Mouse (Mus musculus) duodenum, adult 2 months (tissue): ENCODE data around the gene Slc2a8. TPM values are rescaled to one million over a fixed set of nuclear protein-coding genes. Genes with fewer than 3 reads are reported as not detected.

Experiments used
- polyA plus RNA-seq: library from polyadenylated mRNA; depleted of rRNA; stranded (reverse); fragments of >200 nt; gene quantifications from 2 replicates; pipeline ENCODE4 v1.2.3, GENCODE M21; 2012; ENCODE audit warnings: low replicate concordance; rRNA removed

The Slc2a8 gene
- polyA plus RNA-seq: 97.8 and 140 TPM in 2 replicates

DNA sequence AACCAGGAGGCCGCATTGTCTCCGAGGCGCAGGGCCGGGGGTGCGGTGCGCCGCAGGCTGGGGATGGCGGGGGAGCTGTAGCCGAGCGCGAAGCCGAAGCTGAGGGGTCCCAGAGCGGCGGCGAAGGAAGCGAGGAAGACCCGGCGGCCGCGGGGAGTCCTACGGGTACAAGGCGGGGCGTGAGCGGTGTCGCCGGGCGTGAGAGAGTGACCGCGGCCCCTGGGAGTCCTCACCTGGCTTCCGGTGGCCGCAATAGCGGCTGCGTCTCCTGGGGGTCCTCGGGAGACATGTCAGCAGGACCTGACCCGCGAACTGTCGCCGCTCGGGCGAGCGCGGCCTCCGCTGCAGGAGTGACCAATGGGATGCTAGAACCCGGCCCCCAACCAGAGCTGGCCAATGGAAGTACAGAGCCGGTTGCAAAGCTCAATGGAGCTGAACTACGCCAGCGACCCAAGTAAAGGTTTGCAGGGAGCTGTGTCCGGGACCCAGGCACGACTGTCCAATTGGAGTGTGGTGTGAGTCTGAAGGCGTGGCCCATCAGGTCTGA, at the start of gene Slc2a8:
Gene Slc2a8, minus strand, starts transcription at position 359 of the 547 bp plus-strand sequence.

DNA sequence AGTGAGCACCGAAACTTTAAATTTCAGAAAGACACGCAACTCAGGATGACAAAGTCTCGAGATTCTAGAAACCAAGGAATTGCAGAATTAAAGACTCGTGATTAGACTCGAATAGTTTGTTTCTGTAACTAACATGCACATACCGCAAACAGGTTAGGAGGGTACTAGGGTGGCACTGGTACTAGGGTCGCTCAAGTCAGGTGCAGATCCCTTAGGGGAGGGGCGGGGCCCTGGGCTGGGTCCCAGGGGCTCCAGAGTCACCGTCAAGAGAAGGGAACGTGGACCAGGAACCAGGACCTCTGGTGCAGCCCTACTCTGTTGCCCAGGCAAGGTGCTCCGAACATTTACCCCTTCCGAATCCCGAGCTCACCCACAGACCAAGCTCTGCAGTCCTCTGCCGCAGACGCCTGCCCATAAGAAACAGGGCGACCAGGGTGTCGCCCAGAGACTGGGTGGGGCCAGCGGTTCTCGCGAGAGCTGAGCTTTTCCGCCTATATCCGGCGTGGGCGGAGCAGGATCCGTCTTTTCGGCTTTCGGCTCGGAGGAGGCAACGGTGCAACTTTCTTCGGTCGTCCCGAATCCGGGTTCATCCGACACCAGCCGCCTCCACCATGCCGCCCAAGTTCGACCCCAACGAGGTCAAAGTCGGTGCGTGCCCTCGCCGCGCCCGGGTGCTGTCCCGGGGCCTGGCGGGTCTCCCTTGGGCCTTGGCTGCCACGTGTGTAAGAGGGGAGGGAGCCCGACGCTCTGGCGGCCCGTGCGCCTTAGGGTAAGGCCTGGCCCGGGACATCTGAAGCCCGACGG, 20.5 kb downstream of the Slc2a8 start, which contains the start of the genes Rpl12 and Lrsam1:
Gene Rpl12, plus strand, starts transcription at position 368 of the 804 bp plus-strand sequence.
Gene Lrsam1, minus strand, starts transcription at position 423 of the 804 bp plus-strand sequence.

Other genes starting within 250 kb of the Slc2a8 start
- 0.21 TPM in 1 of 2 replicates, not detected in the other for gene 6330409D20Rik, start 241.1 kb downstream of the Slc2a8 start, polyA plus RNA-seq
- 94.7 and 125 TPM in 2 replicates for gene Tor2a, start 224.8 kb downstream of the Slc2a8 start, polyA plus RNA-seq
- gene Ttc16, start 206.4 kb downstream of the Slc2a8 start, polyA plus RNA-seq: 0.71 and 1.7 TPM in 2 replicates
- gene Ptrh1, start 206.3 kb downstream of the Slc2a8 start, polyA plus RNA-seq: 11.1 and 31.8 TPM in 2 replicates
- gene Cfap157, start 197.7 kb downstream of the Slc2a8 start, polyA plus RNA-seq: 0.09 TPM in 1 of 2 replicates, not detected in the other
- gene Stxbp1, start 134.8 kb downstream of the Slc2a8 start, polyA plus RNA-seq: 5.1 and 5.2 TPM in 2 replicates
- gene Fam129b, start 106.0 kb downstream of the Slc2a8 start, polyA plus RNA-seq: 20.8 and 31.5 TPM in 2 replicates
- gene Rpl12, start 20.5 kb downstream of the Slc2a8 start, polyA plus RNA-seq: 202 and 216 TPM in 2 replicates
- gene Lrsam1, start 20.5 kb downstream of the Slc2a8 start, polyA plus RNA-seq: 9.7 TPM in 2 replicates
- 0.37 and 2.1 TPM in 2 replicates for gene Garnl3, start 149.6 kb upstream of the Slc2a8 start, polyA plus RNA-seq
- gene Angptl2, start 234.0 kb upstream of the Slc2a8 start, polyA plus RNA-seq: 13.9 and 29.0 TPM in 2 replicates